Mouse (Mus musculus) 3134 (cell line): ENCODE measurements at regions not wholly inside any gene's neighbourhood (a gene's known extent, or its start where the extent isn't known, plus 50 kb on each side); places are given as distances from the start of the nearest gene placed in this dataset.

ENCODE experiments used
- DNase-seq: peaks from one replicate; pipeline ENCODE4 v3.0.0-alpha.2; 2011; ENCODE audit warnings: low spot score; ENCODE audit not compliant: insufficient read length; ENCODE audit errors: extremely low read depth

GRCm38 (mm10) chr14:102883344-102884122 is 98.9 kb downstream of the Kctd12 start:
- DNase-seq: no peak

GRCm38 (mm10) chr14:102882281-102882680 is 100.2 kb downstream of the Kctd12 start:
- no peak for DNase-seq

GRCm38 (mm10) chr14:102880658-102881083 is 101.8 kb downstream of the Kctd12 start:
- DNase-seq: no peak

- DNase-seq: no peak
Observed at GRCm38 (mm10) chr14:102878572-102878971, 103.9 kb downstream of the Kctd12 start.

DNA sequence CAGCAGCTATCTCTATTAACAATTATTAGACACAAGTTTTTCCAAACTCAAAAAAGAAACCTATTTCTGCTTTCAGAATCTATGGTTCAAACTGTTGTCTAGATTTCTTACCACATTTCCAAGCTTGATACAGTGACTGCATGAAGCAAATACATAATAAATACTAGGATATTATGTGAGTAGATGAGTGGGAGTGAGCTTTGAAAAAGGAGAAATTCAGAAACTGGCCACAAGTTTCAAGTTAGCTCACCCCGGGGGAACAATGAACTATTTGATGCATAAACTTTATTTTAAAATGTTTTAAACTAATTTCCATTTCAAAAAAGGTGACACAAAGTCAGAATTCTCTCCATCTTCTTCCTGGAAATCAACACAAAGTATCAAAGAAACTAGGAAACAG is 114.3 kb downstream of the Kctd12 start:
- DNase-seq: no peak

DNA sequence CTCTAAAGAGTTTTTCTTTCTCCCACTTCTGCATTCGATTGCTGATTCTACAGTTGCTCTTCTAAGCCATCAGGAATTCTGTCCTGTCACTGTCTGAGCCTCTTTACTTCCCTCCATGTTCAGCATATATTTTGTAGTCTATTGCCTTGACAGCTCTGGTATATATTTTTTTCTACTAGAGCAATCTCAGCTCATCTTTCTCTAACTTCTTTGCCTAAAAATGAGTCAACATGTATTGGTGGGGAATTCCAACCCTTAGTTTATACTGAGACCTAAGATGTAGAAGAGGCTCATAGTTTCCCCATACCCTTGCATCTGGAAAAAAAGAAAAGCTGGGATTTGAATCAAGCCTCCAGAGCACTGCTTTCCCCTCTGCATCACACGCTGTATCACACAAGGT is 114.7 kb downstream of the Kctd12 start:
- DNase-seq: no peak

DNA sequence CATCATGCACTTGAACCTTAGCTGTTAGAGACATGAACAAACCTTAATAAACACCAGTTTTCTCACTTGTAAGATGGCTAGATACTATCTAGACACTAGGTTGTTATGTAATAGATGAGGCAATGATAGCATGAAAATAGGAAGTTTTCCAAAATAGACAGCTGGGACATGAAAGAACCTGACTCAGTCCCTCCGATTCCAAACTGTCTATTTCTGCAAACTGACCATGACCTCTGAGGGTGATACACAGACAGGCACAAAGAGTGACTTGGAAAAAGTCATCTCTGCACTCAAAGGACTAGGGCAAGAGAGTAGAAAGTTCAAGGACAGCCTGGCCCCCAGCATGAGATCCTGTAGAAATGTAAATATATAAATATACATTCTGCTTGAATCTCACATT is 115.9 kb downstream of the Kctd12 start:
- no peak for DNase-seq

DNA sequence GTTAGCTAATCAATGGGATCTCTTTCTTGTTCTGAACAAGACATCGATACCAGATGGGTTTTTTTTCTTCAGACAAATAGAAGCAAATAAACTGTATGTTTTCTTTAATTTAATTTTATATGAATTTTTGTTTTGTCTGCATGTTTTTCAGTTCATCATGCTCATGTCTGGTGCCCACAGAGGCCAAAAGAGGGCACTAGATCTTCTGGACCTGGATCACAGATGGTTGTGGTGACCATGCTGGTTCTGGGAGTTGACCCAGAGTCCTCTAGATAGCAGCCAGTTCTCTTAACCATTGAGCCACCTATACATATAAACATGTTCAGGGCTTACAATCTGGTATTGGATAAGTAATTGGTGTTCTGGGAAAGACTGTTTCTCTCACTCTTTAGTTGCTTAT is 120.7 kb downstream of the Kctd12 start:
- DNase-seq: no peak

- DNase-seq: no peak
Observed at GRCm38 (mm10) chr14:102859361-102859871, 123.0 kb downstream of the Kctd12 start.

- no peak for DNase-seq
Observed at GRCm38 (mm10) chr14:102855264-102855840, 127.1 kb downstream of the Kctd12 start.

GRCm38 (mm10) chr14:102843700-102844099 is 138.7 kb downstream of the Kctd12 start:
- no peak for DNase-seq

- DNase-seq: no peak
Observed at GRCm38 (mm10) chr14:102837602-102838001, 144.8 kb downstream of the Kctd12 start.

- no peak for DNase-seq
Observed at GRCm38 (mm10) chr14:102835118-102835769, 147.2 kb downstream of the Kctd12 start.

GRCm38 (mm10) chr14:102828442-102828841 is 154.0 kb downstream of the Kctd12 start:
- DNase-seq: no peak

DNA sequence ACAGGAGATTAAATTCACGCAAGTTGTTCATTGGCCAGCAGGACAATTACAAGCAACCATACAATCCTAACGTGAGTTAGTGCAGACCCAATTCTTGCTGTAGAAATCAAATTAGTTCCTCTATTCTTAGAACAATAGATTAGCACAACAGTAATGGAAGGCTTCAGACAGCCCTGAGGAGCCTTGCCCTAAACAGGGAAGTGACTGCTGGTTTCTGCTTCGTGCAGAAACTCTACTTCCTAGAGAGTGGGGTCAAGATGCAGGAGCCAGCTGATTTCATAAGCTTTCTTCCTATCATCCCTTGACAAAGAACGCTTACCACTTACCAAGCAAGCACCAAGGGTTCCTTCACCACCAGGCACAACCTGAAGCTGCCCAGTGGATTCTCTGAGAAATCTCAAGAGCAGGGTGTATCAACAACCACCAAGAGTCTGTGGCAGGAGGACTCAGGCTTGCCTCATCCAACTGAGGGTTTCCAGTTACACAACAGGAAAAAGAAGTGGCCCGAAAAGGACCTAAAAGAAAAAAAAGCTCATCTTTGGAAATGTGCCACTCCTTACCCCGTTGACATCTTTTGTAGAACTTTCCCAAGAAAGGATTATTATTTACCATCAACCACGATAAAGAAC is 154.6 kb downstream of the Kctd12 start:
- no peak for DNase-seq

DNA sequence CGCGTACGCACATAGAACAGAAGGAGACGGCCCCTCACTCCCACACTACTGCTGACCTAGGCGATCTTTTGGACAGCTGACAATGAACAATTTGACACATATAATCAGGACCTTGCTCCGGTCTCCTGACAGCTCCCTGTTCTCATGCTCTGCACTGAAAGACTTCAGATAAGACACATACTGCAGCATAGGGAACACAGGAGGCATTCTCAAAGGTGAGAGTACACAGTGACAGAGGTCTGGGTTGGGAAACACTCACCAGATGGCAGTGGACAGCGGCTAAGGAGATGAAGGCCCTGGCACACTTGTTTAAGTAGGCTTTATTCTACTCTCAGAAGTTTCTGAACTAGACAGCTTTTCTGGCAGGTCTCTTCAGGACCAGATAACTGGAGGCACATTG is 156.9 kb downstream of the Kctd12 start:
- no peak for DNase-seq

DNA sequence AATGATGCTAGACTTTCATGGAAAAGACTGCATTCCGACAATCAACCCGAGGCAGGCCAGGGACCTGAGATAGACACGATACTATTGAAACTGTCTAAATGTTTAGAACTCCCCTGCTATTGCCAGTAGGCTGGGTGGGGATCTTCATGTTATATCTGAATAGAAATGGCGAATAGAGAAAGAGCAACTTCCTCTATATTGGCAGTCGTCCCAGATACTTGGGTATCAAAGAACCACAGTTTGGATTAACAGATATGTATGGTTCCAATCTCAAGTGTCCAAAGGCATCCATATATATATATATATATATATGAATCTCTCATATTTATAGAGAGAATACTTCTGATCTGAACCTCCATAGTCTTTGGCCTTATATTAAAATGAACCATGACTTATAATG is 161.8 kb downstream of the Kctd12 start:
- no peak for DNase-seq

- DNase-seq: no peak
Observed at GRCm38 (mm10) chr14:102811678-102812081, 170.8 kb downstream of the Kctd12 start.

DNA sequence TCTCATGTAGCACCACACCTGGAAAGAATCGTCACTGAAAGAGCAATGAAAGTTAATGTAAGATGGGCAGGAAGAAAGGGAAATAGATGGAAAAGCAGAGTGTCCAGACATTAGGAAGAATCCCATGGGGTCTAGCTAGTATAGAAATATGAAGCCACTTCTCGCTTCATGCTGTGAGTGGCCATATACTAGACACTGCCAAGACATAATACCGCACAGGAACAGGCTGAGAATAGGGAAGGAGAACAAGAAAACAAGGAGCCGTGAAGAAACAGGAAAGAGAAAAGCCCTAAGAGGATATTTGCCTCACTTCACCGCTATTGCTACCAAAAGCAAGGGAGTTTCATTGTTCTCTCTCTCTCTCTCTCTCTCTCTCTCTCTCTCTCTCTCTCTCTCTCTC is 171.4 kb downstream of the Kctd12 start:
- no peak for DNase-seq

GRCm38 (mm10) chr14:102810121-102810921 is 172.1 kb downstream of the Kctd12 start:
- no peak for DNase-seq
